Comparison of ENCODE assay signal across 8 mouse cellular contexts in the genomic region with DNA sequence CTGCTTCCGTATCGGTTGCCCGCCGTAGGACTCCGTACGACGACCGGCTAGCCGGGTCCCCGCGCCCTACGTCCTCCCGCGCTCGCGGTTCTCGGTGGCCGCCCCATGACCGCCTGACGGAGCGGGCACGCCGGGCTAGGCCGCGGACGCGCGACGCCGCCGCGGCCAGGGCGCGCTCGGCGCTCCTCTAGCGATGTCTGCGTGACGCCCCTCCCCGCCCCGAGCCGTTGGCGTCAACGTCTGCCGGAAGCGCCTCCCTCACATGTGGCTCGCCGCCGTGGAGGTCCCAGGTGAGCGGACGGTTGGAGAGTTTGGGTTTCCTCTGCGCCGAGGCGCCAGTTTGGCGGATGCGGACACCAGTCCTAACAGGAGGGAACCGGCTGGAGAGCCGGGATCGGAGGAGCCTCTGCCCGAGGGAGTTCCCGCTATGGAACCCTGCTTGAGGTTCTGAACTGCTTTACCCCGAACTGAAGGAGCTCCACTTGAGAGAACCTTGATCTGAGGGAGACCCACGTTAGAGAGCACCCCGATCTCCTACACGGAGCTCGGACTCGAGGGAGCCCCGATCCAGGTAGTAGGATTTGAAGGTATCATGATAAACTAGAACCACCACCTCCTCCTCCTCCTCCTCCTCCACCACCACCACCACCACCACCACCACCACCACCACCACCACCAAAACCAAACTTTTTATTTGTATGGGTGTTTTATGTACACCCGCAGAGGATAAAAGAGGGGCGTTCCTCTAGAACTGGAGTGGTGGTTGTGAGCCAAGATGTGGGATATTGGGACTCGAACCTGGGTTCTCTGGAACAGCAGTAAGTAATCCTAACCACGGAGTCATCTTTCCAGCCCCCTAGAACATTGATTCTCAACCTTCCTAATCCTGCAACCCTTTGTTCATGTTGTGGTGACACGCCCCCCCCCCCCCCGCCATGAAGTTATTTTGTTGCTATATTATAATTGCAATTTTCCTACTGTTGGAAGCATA. TPM values are rescaled to one million over a fixed set of nuclear protein-coding genes. Genes with fewer than 3 reads are reported as not detected.
DNase-seq lines count a peak whose midpoint lies in the region; ATAC-seq and TF ChIP-seq lines count a peak whose summit lies in the region.

Taf5l (minus strand) TSS at position 161 of the 991 bp plus-strand sequence.
Urb2 (plus strand) TSS at position 272 of the 991 bp plus-strand sequence.

- no peak for TF ChIP-seq CTCF in gastrocnemius, adult 2 months (IDR thresholded peaks at IDR 0.05)
- no peak for TF ChIP-seq CTCF in hindbrain, postnatal 0 days (IDR thresholded peaks at IDR 0.05; ENCODE audit: low read depth)
- TF ChIP-seq CTCF in left cerebral cortex, adult 2 months (IDR thresholded peaks at IDR 0.05), result no peak

- ATAC-seq in activated CD4-positive, CD25-positive, alpha-beta regulatory T cell, adult 4 months, result peak; percentile 86
- ATAC-seq in common myeloid progenitor, adult 5-6 weeks (replicated peaks; ENCODE audit: low read depth, poor library complexity, severe bottlenecking), result peak; percentile 78
- ATAC-seq in hindbrain, postnatal 0 days, result peak; percentile 96

- H3K9me3 ChIP-seq in hindbrain, postnatal 0 days (ENCODE audit: low read length), result no peaks in the 10 kb centered on the region

- WGBS in hindbrain, postnatal 0 days, result 2% methylated on average over 66 of the region's 74 CpGs
- WGBS in macrophage (ENCODE audit: missing documents), result under 1% methylated on average over 72 of the region's 74 CpGs

- H3K4me1 ChIP-seq in hindbrain, postnatal 0 days (ENCODE audit: insufficient read depth, low read length), result peaks cover 16% of the 10 kb centered on the region

- H3K4me2 ChIP-seq in hindbrain, postnatal 0 days (ENCODE audit: low read depth, low read length), result peak within 1 kb of the TSS; percentile 71

- no peaks in the 10 kb centered on the region for H3K27me3 ChIP-seq in hindbrain, postnatal 0 days (ENCODE audit: insufficient read depth, low read length)

- H3K79me2 ChIP-seq in macrophage (ENCODE audit: inconsistent target), result peaks cover 66% of the 10 kb centered on the region

- DNase-seq in gastrocnemius, adult 2 months, result peak; percentile 96
- peak; percentile 96 for DNase-seq in hindbrain, postnatal 0 days (ENCODE audit: low spot score)
- DNase-seq in left cerebral cortex, adult 2 months (ENCODE audit: extremely low spot score in 1 of 2, low spot score in 2 of 2), result peak; percentile 94 to 95
- peak; percentile 79 for DNase-seq in retina, postnatal 7 days (ENCODE audit: low read depth, low spot score)
- DNase-seq in urinary bladder, adult 18-20 months (ENCODE audit: low spot score in 2 of 2), result peak; percentile 85 to 95

- peak within 1 kb of the TSS; percentile 72 for H3K9ac ChIP-seq in hindbrain, postnatal 0 days (replicated peaks; ENCODE audit: low read length)

- intact Hi-C loops in gastrocnemius, adult 2 months (cut with DNase I), result loop anchor here (5.0 kb wide), 1 partner anchor 39 kb away; the partner anchor contains the start of gene Abcb10
- intact Hi-C loops in left cerebral cortex, adult 2 months (cut with DNase I), result loop anchor here (1.0 to 5.0 kb wide), 3 partner anchors 38 to 926 kb away; partner anchors contain the start of genes Abcb10, Egln1 and Nup133

- H3K36me3 ChIP-seq in hindbrain, postnatal 0 days (ENCODE audit: insufficient read depth, low read length), result 0 out of 2 replicates have a peak, but pooled peaks cover 5% of the 10 kb centered on the region
- H3K36me3 ChIP-seq in macrophage (ENCODE audit: inconsistent target), result no peaks in the 10 kb centered on the region; the same call in 1 of the 2 replicates

- peak within 1 kb of the TSS; percentile 94 for H3K4me3 ChIP-seq in gastrocnemius, adult 2 months
- H3K4me3 ChIP-seq in hindbrain, postnatal 0 days (ENCODE audit: low read length), result peak within 1 kb of the TSS; percentile 71
- H3K4me3 ChIP-seq in left cerebral cortex, adult 2 months, result peak within 1 kb of the TSS; percentile 90
- peak within 1 kb of the TSS; percentile 87 for H3K4me3 ChIP-seq in macrophage (ENCODE audit: inconsistent target)

- H3K27ac ChIP-seq in gastrocnemius, adult 2 months, result peak within 1 kb of the TSS; percentile 99
- H3K27ac ChIP-seq in hindbrain, postnatal 0 days, result peak within 1 kb of the TSS; percentile 87
- peak within 1 kb of the TSS; percentile 93 for H3K27ac ChIP-seq in left cerebral cortex, adult 2 months
- peak within 1 kb of the TSS; percentile 27; the same call in 1 of the 2 replicates for H3K27ac ChIP-seq in macrophage

RNA-seq across cellular contexts. Expression of gene Taf5l, which starts in this region (rescaled TPM):
- 10 to 100 TPM; 12.0 to 13.7 TPM for polyA plus RNA-seq in activated CD4-positive, CD25-positive, alpha-beta regulatory T cell, adult 4 months (2017; shearing (Covaris generic))
- total RNA-seq in common myeloid progenitor, adult 5-6 weeks (2017), result 45.6 and 46.5 TPM in 2 replicates
- total RNA-seq in gastrocnemius, adult 2 months (2021), result 10 to 100 TPM; 14.6 to 15.2 TPM
- total RNA-seq in hindbrain, postnatal 0 days (2014; rRNA removed), result 37.3 and 42.0 TPM in 2 replicates
- 20.6 and 21.7 TPM in 2 replicates for polyA plus RNA-seq in hindbrain, postnatal 0 days (2015; fragmentation: Nextera tagmentation; extraction: Ambion mirVana)
- total RNA-seq in left cerebral cortex, adult 2 months (2021), result 10 to 100 TPM; 22.8 to 24.2 TPM
- 10 to 100 TPM in 24 of 26 experiments, 1 to 10 TPM in 2; 7.8 to 22.2 (median 14.4) TPM for total RNA-seq in macrophage (2018; cell fraction: chromatin; rRNA removed)
- total RNA-seq in macrophage (2018; cell fraction: cytosol; rRNA removed), result 10 to 100 TPM in 23 of 26 experiments, 1 to 10 TPM in 3; 9.0 to 15.9 (median 11.6) TPM
- total RNA-seq in macrophage (2018; cell fraction: nucleus; rRNA removed), result 10 to 100 TPM; 11.0 to 26.4 (median 15.4) TPM
- polyA plus RNA-seq in macrophage (2018), result 10.7 to 14.1 TPM (median 13.4 TPM) in 3 replicates

RNA-seq across cellular contexts. Expression of gene Urb2, which starts in this region (rescaled TPM):
- 1 to 10 TPM; 4.4 to 5.7 TPM for polyA plus RNA-seq in activated CD4-positive, CD25-positive, alpha-beta regulatory T cell, adult 4 months (2017; shearing (Covaris generic))
- 25.4 and 28.0 TPM in 2 replicates for total RNA-seq in common myeloid progenitor, adult 5-6 weeks (2017)
- total RNA-seq in gastrocnemius, adult 2 months (2021), result 1 to 10 TPM; 5.8 to 6.0 TPM
- 9.7 and 13.5 TPM in 2 replicates for total RNA-seq in hindbrain, postnatal 0 days (2014; rRNA removed)
- 1.5 and 1.7 TPM in 2 replicates for polyA plus RNA-seq in hindbrain, postnatal 0 days (2015; fragmentation: Nextera tagmentation; extraction: Ambion mirVana)
- total RNA-seq in left cerebral cortex, adult 2 months (2021), result 10 to 100 TPM; 11.4 to 13.0 TPM
- 10 to 100 TPM in 4 of 26 experiments, 1 to 10 TPM in 22; 5.7 to 12.4 (median 7.8) TPM for total RNA-seq in macrophage (2018; cell fraction: chromatin; rRNA removed)
- 1 to 10 TPM; 2.8 to 7.3 (median 4.7) TPM for total RNA-seq in macrophage (2018; cell fraction: cytosol; rRNA removed)
- total RNA-seq in macrophage (2018; cell fraction: nucleus; rRNA removed), result 10 to 100 TPM in 7 of 26 experiments, 1 to 10 TPM in 19; 5.6 to 16.9 (median 8.2) TPM
- 3.8 to 8.5 TPM (median 3.8 TPM) in 3 replicates for polyA plus RNA-seq in macrophage (2018)

Comparison
In these comparisons a context has a peak if more than half of its experiments do, and no peak if none do; other contexts are left out.
1. Peak in every context shown above with its lines: DNase-seq, ATAC-seq, H3K4me3 ChIP-seq and H3K27ac ChIP-seq.
2. H3K27ac ChIP-seq: peak in every context shown above with its lines; median percentile 99 in gastrocnemius, adult 2 months; 93 in left cerebral cortex, adult 2 months; 87 in hindbrain, postnatal 0 days; 27 in macrophage.